Mouse (Mus musculus): ENCODE data around the gene Armcx4. TPM values are rescaled to one million over a fixed set of nuclear protein-coding genes. Genes with fewer than 3 reads are reported as not detected.
"Not testable (repeated sequence)": the region's sequence is repeated elsewhere in the genome, so short reads cannot be mapped to it uniquely, and the experiment has no call there.

Armcx4 gene
- 2.0 and 3.2 TPM in 2 replicates for polyA plus RNA-seq (2012; rRNA removed)

DNA sequence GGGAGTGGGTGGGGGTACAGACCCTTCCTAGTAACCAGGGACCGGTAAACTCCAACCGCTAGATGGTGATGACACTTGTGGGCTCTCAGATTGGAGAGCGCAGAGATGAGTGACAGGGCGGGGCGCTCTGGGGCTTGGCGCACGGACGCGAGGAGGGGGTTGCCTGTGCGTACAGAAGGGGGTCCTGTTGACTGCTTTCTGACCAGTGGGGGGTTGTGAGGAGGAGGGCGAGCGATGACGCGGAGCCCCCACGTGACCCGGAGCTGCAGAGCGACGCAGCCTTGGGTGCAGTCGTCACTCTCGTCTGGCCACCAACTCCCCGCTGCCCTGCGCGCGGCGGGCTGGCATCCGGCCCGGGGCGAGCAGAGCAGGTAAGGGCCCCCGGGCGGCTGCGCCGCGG lies at the start of gene Armcx4:
TSS of gene Armcx4 (plus strand) at position 253 of the 400 bp plus-strand sequence.
- no peak for DNase-seq (ENCODE audit: low read depth)

DNA sequence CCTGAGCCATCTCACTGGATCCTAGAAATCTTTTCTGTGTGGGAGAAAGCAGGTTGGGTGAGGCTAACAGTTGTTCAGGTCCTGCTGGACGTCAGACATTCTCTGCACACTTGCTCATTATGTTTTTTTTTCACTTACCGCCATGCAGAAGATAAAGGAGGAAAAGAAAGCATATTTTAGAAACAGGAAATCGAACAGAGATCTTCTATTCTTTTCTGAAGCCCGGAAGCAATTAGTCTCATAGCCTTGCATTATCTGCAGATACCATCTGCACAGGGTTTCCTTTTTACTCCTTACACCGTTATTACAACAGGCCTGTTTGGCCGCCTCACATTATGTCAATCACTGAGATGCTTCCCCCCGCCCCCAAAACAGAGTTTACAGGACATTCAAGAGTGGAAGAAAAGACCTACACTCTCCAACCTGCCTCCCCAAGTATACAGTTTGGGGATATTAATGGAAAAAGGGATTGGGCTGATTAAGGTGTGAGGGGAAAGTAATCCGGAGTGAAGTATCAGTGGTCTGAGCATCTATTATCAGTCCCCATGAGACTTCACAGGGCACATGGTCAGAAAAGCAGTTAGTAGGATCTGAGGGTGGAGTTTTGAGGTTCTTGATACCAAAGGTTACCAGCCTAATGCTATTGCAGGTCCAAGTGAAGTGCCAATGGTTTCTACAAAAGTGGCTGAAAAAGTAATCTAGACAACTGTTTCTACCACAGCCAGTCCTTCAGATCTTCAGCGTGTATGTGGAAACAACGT lies 45.1 kb upstream of the Armcx4 start:
- DNase-seq (ENCODE audit: low read depth), result no peak

DNA sequence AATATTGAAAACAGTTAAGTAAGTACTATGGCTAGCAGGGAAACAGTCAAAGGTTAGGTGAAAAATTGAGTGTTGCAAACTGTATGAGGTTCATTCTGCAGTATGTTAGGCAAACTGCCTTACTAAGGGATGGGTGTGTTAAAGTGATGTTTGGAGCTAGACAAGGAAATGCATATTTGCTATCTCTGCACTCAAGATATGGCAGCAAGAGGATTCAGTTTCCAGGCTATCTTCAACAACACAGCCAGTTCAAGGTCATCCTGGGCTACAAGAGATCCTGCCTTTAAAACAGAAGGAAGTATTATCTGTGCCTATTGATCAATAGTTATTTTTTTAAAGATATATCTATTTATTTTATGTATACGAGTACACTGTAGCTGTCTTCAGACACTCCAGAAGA lies 40.0 kb upstream of the Armcx4 start:
- no peak for DNase-seq (ENCODE audit: low read depth)

DNA sequence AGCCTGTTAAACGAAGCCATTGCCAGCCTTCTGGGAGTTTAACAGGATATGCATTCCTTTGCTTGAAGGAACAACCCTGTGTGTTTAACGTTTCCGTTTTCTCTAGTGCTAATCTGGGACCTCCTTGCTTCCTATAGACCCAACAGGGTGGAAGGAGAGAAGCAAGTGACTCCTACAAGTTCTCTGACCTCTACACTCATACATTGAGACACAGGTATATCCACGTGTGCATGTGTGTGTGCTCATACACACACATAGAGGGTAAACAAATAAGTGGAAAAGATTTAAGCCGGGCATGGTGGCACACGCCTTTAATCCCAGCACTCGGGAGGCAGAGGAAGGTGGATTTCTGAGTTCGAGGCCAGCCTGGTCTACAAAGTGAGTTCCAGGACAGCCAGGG lies 38.9 kb upstream of the Armcx4 start:
- no peak for DNase-seq (ENCODE audit: low read depth)

DNA sequence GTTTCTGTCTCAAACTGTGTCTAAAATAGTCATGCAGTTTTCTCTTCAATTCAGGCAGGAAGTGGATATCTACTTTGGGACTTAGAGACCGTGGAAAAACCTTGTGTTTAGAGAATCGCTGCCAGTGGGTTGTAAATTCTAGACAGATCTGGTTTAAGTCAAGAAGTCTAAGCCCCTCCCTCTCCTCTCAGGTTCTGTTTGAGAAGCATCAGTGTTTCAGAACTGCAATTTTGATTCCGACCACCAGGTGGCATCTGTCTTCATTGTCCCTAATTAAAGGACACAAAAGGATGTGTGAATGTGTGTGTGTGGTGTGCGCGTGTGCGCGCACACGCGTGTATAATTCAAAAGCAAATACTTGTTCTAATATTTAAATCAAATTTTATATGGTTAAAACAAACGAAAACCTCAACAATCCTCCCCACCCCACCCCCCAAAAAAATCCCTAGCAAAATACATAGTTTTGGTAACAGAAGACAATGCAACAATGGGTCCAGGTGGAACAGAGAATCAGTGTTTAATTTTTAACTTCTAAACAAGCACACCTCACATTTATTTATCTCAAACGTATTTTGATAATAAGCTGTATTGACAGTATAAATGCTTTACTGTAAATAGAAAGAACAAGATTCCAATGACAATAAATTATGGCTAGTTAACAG lies 38.2 kb upstream of the Armcx4 start:
- DNase-seq (ENCODE audit: low read depth), result no peak

DNA sequence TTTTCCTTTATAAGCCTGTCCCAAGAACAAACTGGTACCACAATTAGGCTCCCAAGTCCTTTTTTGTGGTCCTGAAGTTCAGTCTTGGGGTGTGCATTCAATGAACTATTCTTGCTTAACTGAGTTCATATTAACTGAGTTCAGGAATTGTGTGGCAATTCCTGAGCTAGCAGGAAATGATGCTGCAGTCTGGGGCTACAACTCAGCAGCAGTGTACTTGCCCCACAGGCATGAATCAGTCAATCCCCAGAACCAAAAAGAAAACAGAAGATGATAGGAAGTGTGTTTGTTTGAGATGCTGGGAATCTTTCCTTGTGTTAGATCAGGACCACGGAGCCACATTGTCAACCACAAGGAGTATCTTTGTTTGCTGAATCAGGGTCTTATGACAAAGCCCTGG lies 34.3 kb upstream of the Armcx4 start:
- no peak for DNase-seq (ENCODE audit: low read depth)

DNA sequence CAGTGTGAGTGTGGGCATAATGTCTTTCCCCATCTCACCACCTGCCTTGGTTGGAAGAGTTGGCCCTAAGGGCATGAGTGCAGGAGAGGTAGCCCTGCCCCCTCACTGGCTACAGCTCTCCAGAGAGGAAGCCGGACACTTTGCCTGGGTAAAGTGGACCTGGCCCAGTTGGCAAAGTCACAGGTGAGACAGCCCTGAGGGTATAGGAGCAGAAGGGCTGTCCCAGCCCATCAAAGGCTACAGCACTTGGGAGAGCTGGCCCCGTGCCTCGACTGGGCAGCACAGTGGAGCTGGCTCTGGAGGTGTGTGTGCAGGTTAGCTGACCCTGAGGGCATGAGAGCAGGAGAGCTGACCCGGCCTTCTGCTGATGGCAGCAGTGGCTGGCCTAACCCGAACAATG lies 24.7 kb upstream of the Armcx4 start:
- no peak for DNase-seq (ENCODE audit: low read depth)

DNA sequence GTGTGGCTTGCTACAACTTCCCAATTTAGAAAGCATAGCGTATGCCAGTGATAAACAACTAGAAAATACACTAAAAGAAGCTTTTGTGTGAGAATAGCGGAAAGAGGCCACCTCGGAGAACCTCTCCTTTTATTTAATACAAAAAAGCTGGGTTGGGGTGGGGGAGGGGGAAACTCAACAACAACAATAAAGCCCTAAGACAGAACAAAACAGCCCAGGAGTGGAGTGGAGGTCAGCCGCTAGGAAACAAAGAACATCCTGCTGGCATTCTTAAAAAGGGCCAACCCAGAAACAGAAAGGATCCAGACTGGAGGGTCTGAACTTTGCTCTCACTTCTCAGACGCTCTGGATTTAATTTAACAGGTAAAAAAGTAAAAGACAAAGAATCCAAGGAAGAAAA lies 11.3 kb upstream of the Armcx4 start:
- no peak for DNase-seq (ENCODE audit: low read depth)

DNA sequence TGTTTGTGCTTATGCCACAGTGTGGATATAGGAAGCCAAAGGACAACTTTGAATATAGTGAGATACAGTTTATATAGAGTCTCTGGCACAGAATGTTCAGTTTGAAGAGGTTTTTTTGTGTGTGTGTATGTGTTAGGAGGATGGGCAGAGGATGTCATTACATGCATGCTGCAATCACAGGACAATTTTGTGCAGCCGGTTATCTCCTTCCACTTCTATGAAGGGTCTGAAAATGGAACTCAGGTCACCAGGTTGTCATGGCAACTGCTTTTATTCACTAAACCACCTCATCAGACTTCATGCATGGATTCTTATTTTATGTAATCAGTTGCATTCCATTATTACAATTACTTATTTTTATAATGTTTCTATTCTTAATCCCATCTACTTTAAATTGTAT lies 10.4 kb upstream of the Armcx4 start:
- no peak for DNase-seq (ENCODE audit: low read depth)

DNA sequence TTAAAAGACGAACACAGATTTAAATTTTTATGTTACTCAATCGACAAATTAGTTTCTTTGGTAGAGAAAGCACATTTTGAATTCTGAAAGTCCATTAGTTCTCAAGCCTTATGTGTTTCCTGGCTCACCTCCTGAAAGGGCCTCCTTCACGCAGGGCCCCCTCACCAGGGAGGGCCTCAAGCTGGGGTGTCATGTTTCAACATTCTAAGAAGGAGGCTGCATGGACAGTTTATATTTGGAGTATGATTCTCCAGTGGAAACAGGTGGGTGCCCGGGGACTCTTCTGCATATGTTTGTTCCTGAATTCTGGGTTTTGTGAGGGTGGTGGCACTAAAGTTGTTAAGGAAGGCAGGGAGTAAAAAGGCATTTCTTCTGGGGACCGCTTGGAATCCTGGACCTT lies 1.4 kb upstream of the Armcx4 start:
- DNase-seq (ENCODE audit: low read depth), result no peak

DNA sequence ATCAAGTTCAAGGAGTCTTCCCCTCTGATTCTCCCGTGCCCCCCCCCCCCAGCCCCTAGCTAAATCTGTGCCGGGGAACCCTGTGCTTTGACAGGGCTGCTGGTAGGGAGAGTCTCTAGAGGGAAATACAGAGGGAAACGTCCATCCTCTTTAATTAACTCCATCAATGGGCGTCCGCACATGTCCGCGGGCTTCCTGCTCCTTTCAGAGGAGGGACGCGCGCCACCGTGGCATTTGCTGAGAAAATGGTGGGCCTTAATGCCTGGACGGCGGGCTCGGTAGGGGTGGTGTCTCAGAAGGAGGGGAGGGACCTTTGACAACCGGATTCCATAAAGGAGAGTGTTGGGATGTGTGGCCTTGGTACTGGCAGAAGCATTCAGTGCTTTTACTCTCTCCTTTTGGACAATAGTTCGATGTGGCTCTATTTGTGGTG lies 436 bp downstream of the Armcx4 start:
- no peak for DNase-seq (ENCODE audit: low read depth)

DNA sequence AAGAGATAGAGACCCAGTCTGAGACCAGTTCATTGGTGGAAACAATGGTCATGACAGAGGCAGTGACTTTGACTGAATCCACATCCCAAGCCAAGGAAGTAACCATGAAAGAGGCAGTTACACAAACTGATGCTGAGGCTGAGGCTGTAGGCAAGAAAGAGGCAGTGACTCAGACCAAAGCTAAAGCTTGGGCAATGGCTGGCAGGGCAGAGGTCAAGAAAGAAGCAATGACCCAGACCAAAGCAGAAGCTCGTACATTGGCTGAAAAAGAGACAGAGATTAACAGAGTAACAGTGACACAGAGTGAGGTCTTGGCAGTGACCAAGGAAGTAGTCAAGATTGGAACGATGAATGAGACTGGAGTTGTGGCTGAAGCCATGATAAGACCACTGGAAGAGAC lies 3.4 kb downstream of the Armcx4 start:
- no peak for DNase-seq (ENCODE audit: low read depth)

DNA sequence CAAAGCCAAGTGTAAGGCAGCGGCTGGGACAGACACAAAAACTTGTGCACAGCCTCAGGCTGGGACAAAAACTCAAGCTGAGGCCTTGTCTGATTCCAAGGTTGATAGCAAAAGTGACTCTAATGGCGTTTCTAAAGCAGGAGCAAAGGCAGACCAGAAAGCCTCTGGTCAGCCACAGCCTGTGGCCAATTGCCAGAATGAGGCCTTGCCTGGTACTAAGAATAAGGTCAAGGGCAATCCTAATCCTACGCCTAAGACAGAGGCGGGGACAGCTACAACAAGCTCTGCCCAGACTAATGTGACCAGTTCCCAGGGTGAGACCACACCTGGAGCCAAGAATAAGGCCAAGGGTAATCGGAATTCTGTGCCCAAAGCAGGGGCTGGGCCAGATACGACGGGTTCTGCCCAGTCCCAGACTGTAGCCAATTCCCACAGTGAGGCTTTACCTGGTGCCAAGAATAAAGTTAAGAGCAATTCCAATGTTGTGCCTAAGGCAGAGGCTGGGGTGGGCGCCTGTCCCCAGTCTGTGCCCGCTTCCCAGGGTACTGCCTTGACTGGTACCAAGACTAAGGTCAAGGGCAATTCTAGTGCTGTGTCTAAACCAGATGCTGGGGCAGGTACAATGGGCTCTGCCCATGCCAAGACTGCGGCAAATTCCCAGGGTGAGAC lies 4.7 kb downstream of the Armcx4 start:
- peak; percentile 12 for DNase-seq (ENCODE audit: low read depth)

DNA sequence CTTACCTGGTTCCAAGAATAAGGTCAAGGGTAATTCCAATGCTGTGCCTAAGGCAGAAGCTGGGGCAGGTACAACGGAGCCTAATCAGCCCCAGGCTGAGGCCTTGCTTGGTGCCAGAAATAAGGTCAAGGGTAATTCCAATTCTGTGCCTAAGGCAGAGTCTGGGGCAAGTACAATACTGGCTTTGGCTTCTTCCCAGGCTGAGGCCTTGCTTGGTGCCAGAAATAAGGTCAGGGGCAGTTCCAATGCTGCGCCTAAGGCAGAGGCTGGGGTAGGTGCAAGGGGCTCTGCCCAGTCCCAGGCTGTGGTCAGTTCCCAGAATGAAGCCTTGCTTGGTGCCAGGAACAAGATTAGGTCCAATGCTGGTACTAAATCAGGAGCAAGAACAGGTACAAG lies 5.2 kb downstream of the Armcx4 start:
- DNase-seq (ENCODE audit: low read depth), result no peak

DNA sequence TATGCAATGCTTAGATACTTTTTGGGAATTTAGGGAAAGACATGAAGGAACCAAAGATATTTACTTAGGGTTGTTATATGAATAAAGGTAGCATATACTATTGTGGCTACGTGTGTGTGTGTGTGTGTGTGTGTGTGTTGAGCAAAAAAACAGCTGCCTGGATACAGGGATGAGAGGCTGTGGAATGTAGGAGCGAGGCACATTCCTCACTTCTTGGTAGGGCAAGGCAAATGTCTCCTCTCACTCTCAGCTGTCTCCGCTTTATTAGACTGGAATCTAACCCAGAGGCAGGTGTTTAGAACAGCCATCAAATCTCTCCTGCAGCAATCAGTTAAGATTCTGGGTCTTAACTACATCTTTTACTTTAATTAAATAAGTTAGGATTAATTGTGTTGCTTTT lies 30.5 kb downstream of the Armcx4 start:
- DNase-seq (ENCODE audit: low read depth), result no peak

DNA sequence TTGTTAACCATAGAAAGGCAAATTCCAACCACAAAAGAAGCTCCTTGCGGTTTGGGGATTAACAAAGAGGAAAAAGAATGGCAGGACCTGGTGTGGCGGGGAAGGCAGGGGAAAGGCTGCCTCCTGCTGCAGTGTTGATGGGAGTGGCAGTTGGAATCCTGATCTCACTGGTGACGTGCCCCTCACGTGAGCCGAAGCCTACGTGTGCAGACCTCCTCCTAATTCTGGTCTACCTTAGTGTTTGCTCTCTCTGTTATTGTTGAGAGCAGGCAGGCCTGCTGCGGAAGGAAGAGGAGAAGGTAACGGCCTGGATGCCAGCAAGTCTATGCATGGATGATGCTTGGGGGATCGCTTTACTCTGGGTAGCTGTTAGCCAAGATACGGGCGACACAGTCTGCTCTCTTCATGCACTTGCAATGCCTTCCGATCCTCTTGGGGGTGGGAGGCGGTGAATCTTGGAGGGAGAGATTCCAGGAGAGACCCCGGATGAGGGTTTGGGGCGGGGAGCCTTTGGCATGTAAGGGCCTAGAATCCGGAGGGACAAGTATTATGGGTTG lies 31.5 kb downstream of the Armcx4 start, which contains the start of gene Armcx1:
TSS of gene Armcx1 (plus strand) at position 212 of the 557 bp plus-strand sequence.
- no peak for DNase-seq (ENCODE audit: low read depth)

DNA sequence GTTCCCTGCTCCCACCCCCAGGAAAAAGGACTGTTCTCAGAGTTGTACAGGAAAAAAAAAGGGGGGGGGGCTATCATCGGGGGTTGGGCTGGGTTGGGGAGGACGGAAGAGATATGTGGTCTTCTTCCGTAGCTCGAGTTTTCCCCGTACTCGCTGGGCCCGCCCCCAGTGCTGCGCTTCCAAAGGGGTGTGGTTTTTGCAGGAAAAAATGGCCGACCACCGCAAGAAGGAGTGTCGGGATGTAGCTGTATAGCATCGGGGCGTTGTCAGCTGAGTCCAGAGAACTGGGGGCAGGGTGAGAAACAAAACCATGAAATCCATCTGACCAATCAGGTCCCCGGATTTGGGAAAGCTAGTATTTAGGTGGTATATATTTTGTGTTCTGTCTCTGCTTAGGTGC lies 32.2 kb downstream of the Armcx4 start:
- DNase-seq (ENCODE audit: low read depth), result no peak

DNA sequence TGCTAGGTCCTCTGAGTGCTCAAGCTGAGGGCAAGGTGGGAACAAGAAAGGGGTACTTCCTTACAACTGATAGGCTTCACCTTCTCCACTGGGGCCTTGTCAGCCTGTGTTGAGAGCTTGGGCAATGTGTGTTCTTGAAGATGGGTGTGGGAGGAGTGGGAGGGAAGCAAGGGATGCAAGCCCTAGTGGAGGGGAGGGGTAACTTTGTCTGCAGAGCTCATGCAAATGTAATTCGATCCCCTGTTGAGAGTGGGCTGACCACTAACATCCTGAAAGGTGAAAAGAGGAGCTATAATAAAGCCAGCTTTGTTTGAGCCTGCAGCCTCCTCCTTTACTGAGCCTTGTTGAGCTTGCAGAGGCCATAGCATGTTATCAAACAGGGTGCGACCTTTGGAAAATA lies 37.4 kb downstream of the Armcx4 start:
- DNase-seq (ENCODE audit: low read depth), result not testable (repeated sequence)

DNA sequence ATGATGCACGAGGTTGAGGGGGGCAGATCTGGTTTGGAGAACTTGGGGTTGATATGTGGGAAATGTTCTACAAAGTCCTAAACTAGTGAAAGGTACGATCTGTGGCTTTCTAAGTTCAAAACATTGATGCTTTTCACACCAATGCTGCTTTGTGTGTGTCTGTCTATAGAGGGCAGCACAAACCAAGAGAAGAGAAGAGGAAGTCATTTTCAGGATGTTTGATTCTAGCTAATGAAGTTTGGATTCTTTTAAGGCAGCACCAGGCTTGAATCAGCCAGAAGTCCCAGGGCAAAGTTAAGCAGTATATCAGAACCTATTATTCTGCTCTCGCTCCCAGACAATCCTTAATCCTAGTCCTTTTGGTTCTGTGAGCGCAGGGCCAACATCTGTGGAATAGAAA lies 43.5 kb downstream of the Armcx4 start:
- no peak for DNase-seq (ENCODE audit: low read depth)

DNA sequence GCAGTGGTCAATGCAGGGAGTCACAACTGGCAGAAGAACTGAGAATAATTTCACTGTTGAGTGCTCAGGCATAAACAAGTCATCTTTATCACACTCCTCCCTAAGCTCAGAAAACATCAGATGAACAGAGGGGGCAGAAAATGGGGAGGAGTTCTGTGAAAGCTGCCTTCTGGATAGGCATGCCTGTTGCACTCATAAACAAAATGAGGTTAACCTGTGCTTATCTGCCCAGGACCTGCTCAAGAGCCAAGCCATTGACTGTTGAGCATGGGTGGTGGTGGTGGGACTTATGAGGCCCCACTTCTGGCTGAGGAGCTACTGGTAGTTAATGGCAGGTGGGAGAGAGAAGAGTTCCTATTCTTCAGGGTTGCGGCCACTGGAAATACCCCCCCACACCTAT lies 51.5 kb downstream of the Armcx4 start:
- no peak for DNase-seq (ENCODE audit: low read depth)

DNA sequence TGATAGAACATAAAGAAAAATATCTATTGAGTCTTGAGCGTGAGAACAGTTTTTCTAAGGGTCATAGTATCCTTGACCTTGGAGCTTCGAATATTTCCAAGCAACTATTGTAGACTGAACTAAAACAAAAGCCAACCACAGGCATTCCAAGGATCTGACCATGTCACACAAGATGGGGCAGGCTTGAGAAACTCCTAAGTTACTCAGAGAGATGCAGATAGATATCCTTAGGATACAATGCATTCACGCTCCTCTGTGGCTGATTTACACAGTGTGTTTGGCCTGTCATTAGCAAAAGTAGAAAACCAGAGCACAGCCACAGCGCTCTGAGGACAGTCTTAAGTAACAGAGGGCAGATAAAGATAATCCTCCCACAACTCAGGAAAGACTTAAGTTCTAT lies 52.8 kb downstream of the Armcx4 start:
- DNase-seq (ENCODE audit: low read depth), result no peak

DNA sequence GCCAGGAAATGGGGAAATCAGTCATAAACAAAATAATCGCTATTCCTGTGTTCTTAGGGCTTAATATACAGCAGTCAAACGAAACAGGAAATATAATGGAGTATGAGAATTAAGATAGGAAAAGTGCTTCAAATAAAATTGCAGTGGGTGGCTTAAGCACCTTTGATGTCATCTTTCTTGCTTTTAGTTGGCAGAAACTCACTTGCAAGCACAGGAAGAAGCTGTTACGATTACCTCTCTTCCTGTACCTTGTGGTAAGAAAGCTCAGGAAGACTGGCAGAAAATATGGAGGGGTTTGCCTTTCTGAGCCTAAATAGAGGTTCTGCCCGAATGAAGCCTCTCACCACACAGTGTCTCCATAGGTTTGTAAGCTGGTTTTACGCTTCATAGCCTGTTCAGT lies 55.5 kb downstream of the Armcx4 start:
- no peak for DNase-seq (ENCODE audit: low read depth)
